Mouse (Mus musculus) embryonic facial prominence, embryonic 15.5 days (tissue): ENCODE results near the gene Negr1. TPM values are rescaled to one million over a fixed set of nuclear protein-coding genes. Genes with fewer than 3 reads are reported as not detected.

ENCODE experiments used
- ATAC-seq: fragments of 200-750 bp; cut with Nextera tagmentation; 2 replicates; pipeline ENCODE4 v1.8.0; 2017; ENCODE audit warnings: low read depth, moderate TSS enrichment; ENCODE audit not compliant: insufficient number of reproducible peaks, low FRiP score, low TSS enrichment
- H3K27ac ChIP-seq: fragments of 300-500 bp; sonication (generic); replicated peaks from 2 replicates; pipeline ENCODE4 v1.5.1; 2015; ENCODE audit warnings: mild to moderate bottlenecking, inconsistent platforms
- H3K27me3 ChIP-seq: fragments of 300-500 bp; sonication (generic); 2 replicates; pipeline ENCODE4 v1.6.1; 2015; ENCODE audit warnings: inconsistent platforms
- H3K36me3 ChIP-seq: fragments of 300-500 bp; sonication (generic); 2 replicates; pipeline ENCODE4 v1.6.1; 2015; ENCODE audit warnings: mild to moderate bottlenecking, inconsistent platforms
- H3K4me1 ChIP-seq: fragments of 300-500 bp; sonication (generic); 2 replicates; pipeline ENCODE4 v1.6.1; 2015; ENCODE audit warnings: inconsistent platforms
- H3K4me2 ChIP-seq: fragments of 300-500 bp; sonication (generic); replicated peaks from 2 replicates; pipeline ENCODE4 v1.6.1; 2015; ENCODE audit warnings: mild to moderate bottlenecking, inconsistent platforms
- H3K4me3 ChIP-seq: fragments of 300-500 bp; sonication (generic); replicated peaks from 2 replicates; pipeline ENCODE4 v1.5.1; 2015; ENCODE audit warnings: mild to moderate bottlenecking, inconsistent platforms
- H3K9ac ChIP-seq: fragments of 300-500 bp; sonication (generic); 2 replicates; pipeline ENCODE4 v1.6.1; 2015; ENCODE audit warnings: inconsistent platforms
- H3K9me3 ChIP-seq: fragments of 300-500 bp; sonication (generic); replicated peaks from 2 replicates; pipeline ENCODE4 v1.6.1; 2016; ENCODE audit warnings: inconsistent platforms
- WGBS: fragments of 180-500 bp; shearing (Covaris S2); methylation state at CpG from one replicate; pipeline ENCODE4 v1.1.7; 2015; 5-methylcytosine and 5-hydroxymethylcytosine counted together
- polyA plus RNA-seq: library from polyadenylated mRNA; unstranded; fragments of >200 nt; fragmentation: Nextera tagmentation; extraction: Ambion mirVana; gene quantifications from 2 replicates; pipeline ENCODE4 v1.2.1, GENCODE M21; 2015

The Negr1 gene
- polyA plus RNA-seq, 1 experiment from 2014 or later: 6.1 TPM

DNA sequence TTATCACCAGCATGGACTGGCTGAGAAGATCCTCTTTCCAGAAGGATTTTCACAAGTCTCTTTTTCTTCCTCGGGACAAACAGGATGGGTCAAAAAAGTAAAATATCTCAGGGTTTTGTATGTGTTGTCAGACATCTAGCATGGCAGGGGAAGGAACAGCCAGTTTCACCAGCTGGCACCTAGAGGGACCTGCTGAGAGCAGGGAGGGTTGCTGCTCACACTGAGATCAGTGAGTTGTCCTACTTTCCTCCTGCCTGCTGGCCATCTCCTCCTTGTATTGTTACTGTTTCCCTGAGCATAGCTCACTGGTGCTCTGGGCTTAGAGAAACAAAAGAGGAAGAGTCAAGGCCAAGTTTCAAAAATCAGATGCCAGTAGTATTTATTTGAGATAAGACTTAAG is 523.6 kb downstream of the Negr1 start:
- Histone ChIP-seq H3K27ac (no peak overlapping the region), H3K9ac (no peak overlapping the region), H3K36me3 (no peaks in the 10 kb centered on the region), H3K4me3 (no peak overlapping the region), H3K4me1 (no peaks in the 10 kb centered on the region), H3K9me3 (no peaks in the 10 kb centered on the region), H3K27me3 (no peaks in the 10 kb centered on the region), H3K4me2 (no peak overlapping the region)
- ATAC-seq: no peak
- 73% methylated on average over 1 of the region's 1 CpGs for WGBS

DNA sequence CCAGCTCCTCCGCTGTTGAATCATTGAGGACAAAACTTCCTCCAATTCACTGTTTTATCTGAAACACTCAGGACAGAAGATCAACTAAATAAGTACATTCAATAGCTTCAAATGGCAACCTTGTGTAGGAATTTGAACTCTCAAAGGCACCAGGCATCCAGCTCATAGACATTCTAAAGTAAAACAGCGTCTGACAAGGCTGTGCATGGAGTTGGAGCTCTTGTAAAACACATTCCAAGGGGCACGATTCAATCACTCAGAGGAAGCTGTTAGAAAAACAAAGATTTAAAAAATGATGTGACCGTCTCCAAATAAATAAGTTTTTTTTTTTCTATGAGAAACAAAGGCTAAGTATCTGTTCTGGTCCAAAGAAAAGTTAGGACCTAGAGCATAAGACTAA is 528.5 kb downstream of the Negr1 start:
- Histone ChIP-seq H3K4me1 (no peaks in the 10 kb centered on the region), H3K36me3 (no peaks in the 10 kb centered on the region), H3K27ac (no peak overlapping the region), H3K9ac (no peak overlapping the region), H3K27me3 (no peaks in the 10 kb centered on the region), H3K4me3 (no peak overlapping the region), H3K9me3 (no peaks in the 10 kb centered on the region), H3K4me2 (no peak overlapping the region)
- ATAC-seq: no peak
- WGBS: 59% methylated on average over 4 of the region's 4 CpGs

DNA sequence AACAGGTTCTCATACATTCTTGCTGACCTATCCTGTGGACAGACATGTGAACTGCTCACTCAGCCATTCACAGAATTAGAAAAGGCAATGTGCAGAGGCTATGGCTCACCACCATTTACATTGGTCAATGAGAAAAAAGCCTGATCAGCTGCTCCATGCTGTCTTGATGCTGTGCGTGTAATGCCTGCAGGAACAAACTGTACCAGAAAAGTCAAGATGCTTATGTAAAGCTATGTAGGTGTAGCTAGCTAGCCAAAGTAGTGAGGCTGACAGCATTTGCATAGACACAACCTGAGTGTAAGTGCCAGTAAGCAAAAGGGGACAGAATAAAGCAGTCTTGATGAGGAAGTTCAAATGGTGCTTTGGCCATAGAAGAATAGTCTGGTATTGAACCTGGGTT is 534.7 kb downstream of the Negr1 start:
- WGBS: 98% methylated on average over 1 of the region's 1 CpGs
- Histone ChIP-seq H3K27me3 (no peaks in the 10 kb centered on the region), H3K9ac (no peak overlapping the region), H3K4me1 (no peaks in the 10 kb centered on the region), H3K36me3 (no peaks in the 10 kb centered on the region), H3K4me3 (no peak overlapping the region), H3K9me3 (no peaks in the 10 kb centered on the region), H3K27ac (no peak overlapping the region), H3K4me2 (no peak overlapping the region)
- no peak for ATAC-seq

DNA sequence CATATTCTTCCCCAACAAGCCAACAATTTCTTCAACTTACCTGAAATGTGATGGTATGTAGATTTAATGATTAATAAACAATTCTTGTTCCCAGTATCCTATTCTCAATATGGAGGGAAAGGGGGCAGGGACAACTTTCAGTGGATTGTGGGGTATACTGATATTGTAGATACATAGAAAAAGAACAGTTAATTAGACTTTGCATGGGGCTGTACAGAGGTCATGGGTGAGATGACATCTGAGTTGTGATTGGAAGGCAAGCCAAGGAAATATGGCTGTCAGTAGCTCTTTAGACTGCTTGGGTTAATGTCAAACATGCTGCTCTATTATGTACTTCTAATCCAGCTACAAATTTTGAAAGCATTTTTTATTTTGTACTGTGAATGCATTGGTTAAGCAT is 535.9 kb downstream of the Negr1 start:
- Histone ChIP-seq H3K36me3 (no peaks in the 10 kb centered on the region), H3K4me1 (no peaks in the 10 kb centered on the region), H3K9ac (no peak overlapping the region), H3K4me3 (no peak overlapping the region), H3K27ac (no peak overlapping the region), H3K9me3 (no peaks in the 10 kb centered on the region), H3K27me3 (no peaks in the 10 kb centered on the region), H3K4me2 (no peak overlapping the region)
- ATAC-seq: no peak

DNA sequence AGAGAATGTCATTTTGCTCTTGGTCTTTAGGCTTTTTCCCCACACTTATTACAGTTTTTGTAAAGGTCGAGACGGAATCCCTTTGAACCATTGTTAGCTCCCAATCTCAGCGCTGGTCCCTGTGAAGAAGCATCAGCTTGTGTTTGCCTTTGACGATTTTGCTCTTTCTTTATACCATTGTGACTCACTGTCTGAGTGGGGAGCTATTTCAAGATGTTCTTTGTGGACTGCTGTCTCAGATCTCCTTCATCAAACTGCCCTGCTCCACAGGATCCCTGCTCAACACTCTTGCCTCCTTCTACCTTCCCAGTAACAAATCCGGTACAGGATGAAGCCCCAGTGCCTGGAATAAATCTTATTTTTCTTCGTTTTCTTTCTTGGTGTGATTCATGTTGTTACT is 536.8 kb downstream of the Negr1 start:
- no peaks in the 10 kb centered on the region for H3K9me3 ChIP-seq
- 77% methylated on average over 6 of the region's 6 CpGs for WGBS
- no peak for ATAC-seq

DNA sequence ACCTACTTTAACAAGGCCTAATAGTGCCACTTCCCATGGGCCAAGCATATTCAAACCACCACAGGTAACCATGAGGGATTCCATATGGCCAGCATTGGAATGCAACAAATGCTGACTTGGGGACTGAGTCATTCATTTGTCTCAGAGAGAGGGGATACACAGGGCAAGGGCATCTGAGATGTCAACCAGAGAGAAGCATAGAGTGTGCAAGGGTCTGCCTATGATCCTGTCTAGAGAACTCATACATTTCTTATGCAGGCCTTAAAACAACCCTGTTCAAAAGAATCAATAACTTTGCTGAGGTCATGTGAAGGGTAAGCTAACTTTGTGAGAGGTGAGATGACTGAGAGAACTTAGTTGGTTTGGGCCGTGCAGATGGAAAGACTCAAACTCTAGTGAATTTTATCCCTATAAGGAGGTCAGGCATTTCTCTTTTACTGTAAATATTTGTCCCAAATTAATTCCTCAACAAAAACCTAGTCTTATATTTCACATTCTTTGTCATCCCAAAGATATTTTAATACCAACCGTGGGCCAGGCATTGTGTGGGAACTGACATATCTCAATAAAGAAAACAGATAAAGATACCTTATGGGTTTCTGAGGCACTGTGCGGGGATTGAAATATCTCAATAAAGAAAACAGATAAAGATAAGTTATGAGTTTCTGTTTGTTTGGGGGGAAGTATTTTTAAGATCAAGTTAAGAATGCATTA is 543.4 kb downstream of the Negr1 start:
- Histone ChIP-seq H3K27me3 (no peaks in the 10 kb centered on the region), H3K9me3 (no peaks in the 10 kb centered on the region), H3K4me3 (no peak overlapping the region), H3K9ac (no peak overlapping the region), H3K4me2 (no peak overlapping the region), H3K27ac (no peak overlapping the region), H3K4me1 (no peaks in the 10 kb centered on the region), H3K36me3 (no peaks in the 10 kb centered on the region)
- no peak for ATAC-seq
- 77% methylated on average over 3 of the region's 3 CpGs for WGBS

More for the DNA sequence above, 536.8 kb downstream of the Negr1 start:
- Histone ChIP-seq H3K27me3 (no peaks in the 10 kb centered on the region), H3K27ac (no peak overlapping the region), H3K4me2 (no peak overlapping the region), H3K4me1 (no peaks in the 10 kb centered on the region), H3K36me3 (no peaks in the 10 kb centered on the region), H3K9ac (no peak overlapping the region), H3K4me3 (no peak overlapping the region)

DNA sequence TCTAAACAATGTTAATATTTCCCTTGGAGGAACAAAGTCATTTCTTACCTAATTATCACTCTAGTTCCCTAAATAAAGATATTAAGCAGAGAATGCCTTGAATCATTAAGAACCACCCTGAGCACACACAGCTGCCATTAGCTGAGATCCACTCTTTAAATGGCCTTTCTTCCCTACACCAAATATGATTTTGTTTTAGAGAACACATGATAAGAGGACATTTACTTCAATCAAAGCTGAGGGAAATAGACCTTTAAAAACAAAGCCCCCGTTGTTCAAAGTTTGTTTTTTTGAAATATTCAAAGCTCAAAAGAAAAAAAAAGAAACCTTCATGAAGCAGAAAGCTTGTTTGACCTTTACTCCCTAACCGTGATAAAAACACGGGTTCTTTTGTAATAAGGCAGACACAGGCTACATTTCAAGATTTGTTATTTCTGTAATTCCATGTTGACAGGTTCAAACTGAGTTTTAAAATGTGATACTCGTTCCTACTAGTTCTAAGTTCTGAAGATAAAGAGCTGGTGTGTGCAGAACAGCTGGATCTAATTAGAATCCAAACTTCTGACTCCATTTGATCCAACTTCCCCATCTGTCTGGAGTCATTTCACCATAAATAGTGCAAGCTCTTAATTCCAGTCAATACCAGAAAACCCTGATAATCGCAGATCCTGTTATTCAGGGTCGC is 544.1 kb downstream of the Negr1 start:
- no peaks in the 10 kb centered on the region for H3K36me3 ChIP-seq
- no peaks in the 10 kb centered on the region for H3K27me3 ChIP-seq
- H3K9ac ChIP-seq: no peak overlapping the region
- H3K27ac ChIP-seq: no peak overlapping the region
- no peak overlapping the region for H3K4me2 ChIP-seq
- H3K4me3 ChIP-seq: no peak overlapping the region
- H3K4me1 ChIP-seq: no peaks in the 10 kb centered on the region
- ATAC-seq: no peak
- no peaks in the 10 kb centered on the region for H3K9me3 ChIP-seq
- WGBS: 19% methylated on average over 6 of the region's 6 CpGs

DNA sequence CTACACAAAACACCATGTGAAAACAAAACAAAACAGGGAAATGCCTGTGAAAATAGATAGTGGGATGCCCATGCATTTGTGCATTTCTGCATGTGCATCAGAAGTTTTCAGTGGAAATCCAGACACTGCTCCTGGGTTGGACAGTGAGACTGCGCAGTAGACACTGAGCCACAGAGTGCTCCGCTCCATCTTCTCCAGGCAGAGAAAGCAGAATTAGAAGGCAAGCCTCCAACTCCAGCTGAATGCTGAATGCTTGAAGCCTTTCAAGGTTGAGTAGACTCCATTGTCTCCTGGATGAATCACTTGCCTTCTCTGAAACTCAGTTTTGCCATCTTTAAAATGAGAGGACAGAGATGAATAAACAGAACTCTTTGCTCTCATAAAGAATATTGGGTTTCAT is 546.6 kb downstream of the Negr1 start:
- H3K27me3 ChIP-seq: no peaks in the 10 kb centered on the region
- WGBS: 89% methylated on average over 2 of the region's 2 CpGs
- ATAC-seq: no peak
- no peak overlapping the region for H3K4me2 ChIP-seq
- H3K9me3 ChIP-seq: no peaks in the 10 kb centered on the region
- H3K4me3 ChIP-seq: no peak overlapping the region
- H3K36me3 ChIP-seq: no peaks in the 10 kb centered on the region
- no peak overlapping the region for H3K9ac ChIP-seq
- no peaks in the 10 kb centered on the region for H3K4me1 ChIP-seq
- H3K27ac ChIP-seq: no peak overlapping the region

DNA sequence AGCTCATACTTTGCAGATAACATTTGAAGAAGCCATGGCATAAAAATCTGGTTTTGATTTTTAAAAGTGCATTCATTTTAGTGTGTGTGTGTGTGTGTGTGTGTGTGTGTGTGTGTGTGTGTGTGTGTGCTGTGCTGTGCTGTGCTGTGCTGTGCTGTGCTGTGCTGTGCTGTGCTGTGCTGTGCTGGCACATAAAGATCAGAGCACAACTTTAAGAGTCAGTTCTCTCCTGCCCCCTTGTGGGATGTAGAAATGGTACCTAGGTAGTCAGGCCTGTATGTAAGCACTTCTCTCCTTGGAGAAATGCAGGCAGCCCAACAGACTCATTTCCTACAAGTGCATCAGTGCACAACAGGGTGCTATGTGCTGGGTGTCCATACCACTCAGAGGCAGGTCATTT is 547.7 kb downstream of the Negr1 start:
- Histone ChIP-seq H3K27ac (no peak overlapping the region), H3K4me3 (no peak overlapping the region), H3K4me2 (no peak overlapping the region), H3K4me1 (no peaks in the 10 kb centered on the region), H3K27me3 (no peaks in the 10 kb centered on the region), H3K36me3 (no peaks in the 10 kb centered on the region), H3K9me3 (no peaks in the 10 kb centered on the region), H3K9ac (no peak overlapping the region)
- ATAC-seq: no peak

DNA sequence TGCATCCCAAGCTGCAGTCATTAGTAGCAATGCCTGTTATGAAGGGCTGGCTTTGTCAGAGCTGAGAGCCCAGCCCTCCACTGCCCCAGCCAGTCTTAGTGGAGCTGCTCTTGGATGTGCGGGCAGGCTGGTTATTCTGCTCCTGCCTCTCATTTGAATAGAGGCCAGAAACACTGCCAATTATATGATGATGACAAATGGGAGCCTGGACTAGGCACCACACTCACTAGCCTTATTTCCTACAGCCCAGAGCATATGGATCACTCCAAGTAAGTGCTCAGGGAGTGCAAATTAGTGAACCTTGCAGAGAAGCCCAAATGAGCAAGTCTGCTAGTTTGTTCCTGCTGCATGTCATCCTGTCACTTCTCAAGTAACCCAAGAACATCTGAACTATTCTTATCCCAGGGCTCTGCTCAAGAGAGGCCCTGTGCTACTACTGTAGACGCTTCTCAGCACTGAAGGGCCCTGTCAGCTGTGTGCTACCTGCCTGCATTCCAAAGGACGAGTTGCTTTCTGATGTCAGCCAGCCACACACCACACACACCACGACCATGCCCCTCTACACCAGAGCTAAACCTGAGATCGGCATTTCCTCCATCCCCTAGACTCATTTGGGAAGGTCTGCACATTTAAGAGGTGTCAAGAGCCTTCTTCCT is 553.6 kb downstream of the Negr1 start:
- ATAC-seq: no peak
- H3K9ac ChIP-seq: no peak overlapping the region
- no peak overlapping the region for H3K27ac ChIP-seq
- H3K9me3 ChIP-seq: no peaks in the 10 kb centered on the region
- H3K4me3 ChIP-seq: no peak overlapping the region
- H3K4me1 ChIP-seq: no peaks in the 10 kb centered on the region
- no peaks in the 10 kb centered on the region for H3K27me3 ChIP-seq
- 36% methylated on average over 5 of the region's 5 CpGs for WGBS
- H3K36me3 ChIP-seq: no peaks in the 10 kb centered on the region
- H3K4me2 ChIP-seq: no peak overlapping the region

DNA sequence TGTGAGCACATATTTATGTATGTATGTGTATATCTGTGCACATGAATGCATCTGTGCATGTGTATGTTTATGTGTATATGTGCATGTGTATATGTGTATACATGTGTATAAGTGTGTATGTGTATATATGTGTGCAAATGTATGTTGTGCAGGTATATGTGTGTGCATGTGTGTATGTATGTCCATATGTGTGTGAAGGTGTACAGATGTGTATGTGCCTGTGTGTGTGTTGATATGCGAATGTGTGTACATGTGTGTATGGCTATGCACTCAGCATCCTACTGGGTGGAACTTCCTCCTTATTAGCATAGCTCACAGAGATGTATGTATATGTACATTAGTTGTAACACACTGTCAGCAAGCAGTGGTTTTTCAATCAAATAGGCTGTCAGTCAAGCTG is 554.4 kb downstream of the Negr1 start:
- WGBS: 95% methylated on average over 1 of the region's 1 CpGs
- no peak overlapping the region for H3K4me3 ChIP-seq
- H3K9ac ChIP-seq: no peak overlapping the region
- no peaks in the 10 kb centered on the region for H3K9me3 ChIP-seq
- no peak overlapping the region for H3K27ac ChIP-seq
- no peaks in the 10 kb centered on the region for H3K27me3 ChIP-seq
- no peak overlapping the region for H3K4me2 ChIP-seq
- no peaks in the 10 kb centered on the region for H3K4me1 ChIP-seq
- ATAC-seq: no peak
- H3K36me3 ChIP-seq: no peaks in the 10 kb centered on the region

DNA sequence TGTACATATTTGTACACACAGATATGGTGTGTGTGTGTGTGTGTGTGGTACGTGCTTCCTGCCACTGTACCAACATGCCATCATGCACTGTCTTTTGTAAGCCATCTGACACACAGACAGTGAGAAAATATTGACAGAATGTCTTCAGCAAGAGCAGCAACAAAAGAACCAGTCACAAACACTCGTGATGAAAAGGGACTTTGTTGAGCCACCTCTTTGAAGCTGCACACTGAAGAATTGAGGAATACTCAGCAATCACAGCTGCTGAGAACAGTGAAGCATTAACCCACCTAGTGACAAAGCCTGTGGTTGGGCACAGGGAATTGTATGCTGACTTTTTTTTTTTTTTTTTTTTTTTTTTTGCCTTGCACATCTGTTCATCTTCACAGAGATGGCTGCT is 558.3 kb downstream of the Negr1 start:
- H3K4me3 ChIP-seq: no peak overlapping the region
- 44% methylated on average over 2 of the region's 2 CpGs for WGBS
- no peak overlapping the region for H3K27ac ChIP-seq
- no peaks in the 10 kb centered on the region for H3K27me3 ChIP-seq
- no peak overlapping the region for H3K9ac ChIP-seq
- H3K36me3 ChIP-seq: no peaks in the 10 kb centered on the region
- ATAC-seq: no peak
- H3K4me2 ChIP-seq: no peak overlapping the region
- H3K4me1 ChIP-seq: no peaks in the 10 kb centered on the region
- no peaks in the 10 kb centered on the region for H3K9me3 ChIP-seq
